Mouse (Mus musculus) adrenal gland, postnatal 25 days (tissue): Measurements from ENCODE around the gene Ahcyl2. TPM values are rescaled to one million over a fixed set of nuclear protein-coding genes. Genes with fewer than 3 reads are reported as not detected.

Experiments
- DNase-seq: peaks from one replicate; pipeline ENCODE4 v3.0.0; 2021; ENCODE audit warnings: mixed read lengths
- total RNA-seq: library from RNA; stranded (reverse); gene quantifications from 2 replicates; pipeline ENCODE4 v1.2.3, GENCODE M21; 2021

The Ahcyl2 gene
- total RNA-seq, 1 experiment from 2014 or later: 137 TPM

DNA sequence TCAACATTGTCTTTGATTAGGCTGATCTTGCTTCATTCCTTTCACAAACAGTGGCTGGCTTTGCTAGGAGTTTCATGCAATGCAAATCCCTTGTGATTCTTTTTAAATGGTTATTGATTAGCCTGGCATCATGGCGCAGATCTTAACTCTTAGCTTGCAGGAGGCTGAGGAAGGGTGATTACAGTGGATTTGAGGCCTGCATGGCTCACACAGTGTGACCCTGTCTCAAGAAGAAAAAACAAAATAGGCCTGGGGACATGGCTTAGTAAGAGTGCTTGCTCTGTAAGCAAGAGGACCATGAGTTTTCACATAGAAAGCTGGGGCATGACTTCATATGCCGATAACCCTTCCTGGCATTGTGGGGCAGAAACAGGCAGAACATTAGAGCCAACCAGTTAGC, 47.8 kb downstream of the Ahcyl2 start:
- DNase-seq: no peak

DNA sequence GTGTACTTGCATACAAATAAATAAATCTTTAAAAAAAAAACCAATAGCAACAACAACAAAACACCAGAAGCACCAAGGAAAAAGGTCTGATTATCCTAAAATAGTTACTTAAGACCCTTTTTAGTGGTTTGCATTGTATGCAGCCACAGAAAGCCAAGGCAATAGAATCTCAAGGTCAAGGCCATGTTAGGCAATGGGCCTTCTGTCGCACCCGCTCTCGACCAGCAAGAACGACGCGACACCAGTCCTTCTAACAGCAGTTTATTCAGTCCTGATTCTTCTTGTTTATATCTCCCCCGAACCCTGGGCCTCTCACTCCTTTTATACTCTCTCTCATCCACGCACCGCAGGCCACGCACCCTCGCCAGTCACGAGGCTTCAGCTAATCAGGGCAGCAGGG, 48.6 kb downstream of the Ahcyl2 start:
- DNase-seq: peak; percentile 21

DNA sequence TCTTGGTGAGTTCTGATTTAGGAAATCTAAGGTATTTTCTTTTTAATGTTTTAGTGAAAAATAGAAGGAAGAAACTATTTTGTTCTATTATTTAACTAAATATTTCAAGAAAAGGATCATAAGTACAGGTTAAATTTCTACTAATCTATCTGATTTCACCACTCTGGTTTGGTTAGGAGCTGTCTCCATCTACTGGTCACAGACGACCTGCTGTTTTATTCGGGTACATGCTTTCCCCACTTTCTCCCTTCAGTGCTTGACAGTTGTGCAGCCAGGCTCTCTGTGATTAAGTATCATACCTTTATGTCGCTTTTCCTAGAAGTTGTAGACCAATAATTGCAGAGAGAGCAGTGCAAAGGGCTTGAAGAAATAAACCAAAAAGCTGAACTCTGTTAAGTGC, 51.5 kb downstream of the Ahcyl2 start:
- no peak for DNase-seq

DNA sequence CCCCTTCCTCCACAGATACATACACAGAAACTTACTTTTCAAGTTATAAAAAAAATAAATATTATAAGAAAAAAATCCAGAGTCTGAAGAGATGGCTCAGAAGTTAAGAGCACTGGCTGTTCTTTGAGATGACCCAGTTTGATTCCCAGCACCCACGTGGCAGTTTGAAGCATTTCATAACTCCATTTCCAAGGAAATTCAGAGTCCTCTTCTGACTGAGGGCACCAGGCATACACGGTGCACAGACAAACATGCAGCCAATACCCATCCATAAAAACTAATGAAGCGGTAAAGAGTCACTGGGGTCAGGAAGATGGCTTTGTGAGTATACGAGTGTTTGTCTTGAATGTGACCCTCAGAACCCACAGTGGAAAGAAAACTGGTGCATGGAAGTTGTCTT, 52.5 kb downstream of the Ahcyl2 start:
- no peak for DNase-seq

DNA sequence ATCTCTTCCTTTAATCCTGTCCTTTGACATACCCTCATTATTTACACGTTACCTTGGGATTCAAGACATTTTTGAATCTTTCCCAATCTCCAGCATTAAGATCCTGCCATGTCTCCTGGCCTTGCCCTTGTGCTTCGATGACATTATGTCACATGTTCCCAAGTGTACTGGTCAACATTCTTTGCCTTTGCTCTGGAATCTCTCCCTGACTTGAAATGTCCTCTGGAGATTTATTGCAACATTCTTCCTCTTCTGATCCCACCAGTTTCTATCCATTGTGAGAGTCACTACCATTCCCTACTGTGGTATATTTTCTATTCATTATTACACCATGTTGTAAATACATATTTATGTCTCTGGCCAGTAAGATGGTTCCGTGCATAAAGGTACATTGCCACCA, 53.1 kb downstream of the Ahcyl2 start:
- no peak for DNase-seq

DNA sequence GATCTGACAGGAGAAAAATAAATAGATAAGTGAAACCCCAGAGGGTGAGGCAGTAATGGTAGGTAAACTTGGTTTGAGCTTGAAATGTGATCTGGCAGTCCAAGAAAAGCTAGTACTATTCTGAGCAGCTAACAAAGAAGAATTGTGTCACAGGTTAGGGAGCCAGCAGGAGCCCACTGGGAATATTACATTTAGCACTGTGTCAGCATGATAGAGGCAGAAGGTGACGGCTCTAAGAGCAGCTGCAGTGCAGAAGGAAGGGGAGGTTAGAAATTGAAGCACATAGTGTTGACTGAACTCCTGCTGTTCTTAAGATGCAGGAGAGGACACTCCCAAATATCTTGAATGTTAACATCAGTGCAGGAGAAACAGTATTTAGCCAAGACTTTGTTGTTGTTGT, 54.0 kb downstream of the Ahcyl2 start:
- no peak for DNase-seq

DNA sequence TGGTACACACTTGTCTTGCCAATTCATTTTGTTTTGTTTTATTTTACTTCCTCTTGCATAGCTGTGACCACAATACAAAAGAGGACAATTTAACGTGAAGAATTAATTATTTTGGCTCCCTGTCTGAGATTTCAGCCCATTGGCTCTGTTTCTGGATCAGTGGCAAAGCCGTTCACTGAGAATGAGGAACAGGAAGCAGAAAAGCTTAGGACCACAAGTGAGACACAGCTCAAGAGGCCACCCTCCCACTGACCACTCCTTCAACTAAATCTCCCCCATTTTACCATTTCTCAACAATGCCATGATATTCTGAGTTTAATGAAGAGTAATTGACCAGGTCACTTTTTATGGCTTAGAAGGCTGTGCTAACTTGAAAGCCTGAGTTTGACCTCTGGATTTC, 57.5 kb downstream of the Ahcyl2 start:
- DNase-seq: no peak

DNA sequence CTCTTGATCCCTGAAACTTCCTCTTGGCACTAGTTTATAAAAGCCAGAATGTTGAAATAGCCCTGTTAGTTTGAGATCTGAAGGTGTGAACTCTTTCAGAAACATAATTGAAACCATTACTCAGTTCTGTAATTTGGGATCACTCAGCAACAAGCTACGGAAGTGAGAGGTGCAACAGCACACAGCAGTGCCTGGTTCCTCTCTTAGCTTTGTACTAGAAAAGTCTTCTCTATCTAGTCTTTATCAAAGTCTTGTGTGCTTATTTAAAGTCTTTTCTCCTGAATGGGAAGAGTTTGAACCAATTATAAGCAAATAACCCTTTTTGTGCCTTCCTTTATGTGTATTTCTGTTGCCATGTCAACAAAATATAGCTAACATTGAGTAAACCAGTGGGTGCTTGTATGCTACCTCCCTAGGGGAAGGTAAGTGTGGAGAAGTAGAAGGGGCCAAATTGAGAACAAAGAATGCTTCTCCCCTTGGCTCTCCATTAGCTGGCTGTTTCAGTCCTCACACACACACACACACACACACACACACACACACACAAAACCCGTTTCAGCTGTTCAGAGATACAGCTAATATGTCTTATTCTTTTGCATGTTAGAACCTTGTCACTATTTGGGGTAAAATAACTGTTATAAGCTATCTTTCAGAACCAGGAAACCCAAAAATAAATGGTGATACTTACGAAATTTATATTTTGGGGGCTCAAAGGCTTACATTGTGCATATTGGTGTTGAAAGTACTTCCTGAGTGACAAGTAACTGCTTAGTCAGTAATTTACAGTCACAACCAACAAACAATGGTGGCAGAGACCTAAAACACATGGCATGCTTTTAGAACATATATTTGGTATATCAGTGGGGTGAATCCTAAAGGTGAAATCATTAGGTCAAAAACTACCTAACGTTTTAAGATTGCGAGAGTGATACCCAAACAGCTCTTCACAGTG, 59.8 kb downstream of the Ahcyl2 start:
- DNase-seq: no peak

DNA sequence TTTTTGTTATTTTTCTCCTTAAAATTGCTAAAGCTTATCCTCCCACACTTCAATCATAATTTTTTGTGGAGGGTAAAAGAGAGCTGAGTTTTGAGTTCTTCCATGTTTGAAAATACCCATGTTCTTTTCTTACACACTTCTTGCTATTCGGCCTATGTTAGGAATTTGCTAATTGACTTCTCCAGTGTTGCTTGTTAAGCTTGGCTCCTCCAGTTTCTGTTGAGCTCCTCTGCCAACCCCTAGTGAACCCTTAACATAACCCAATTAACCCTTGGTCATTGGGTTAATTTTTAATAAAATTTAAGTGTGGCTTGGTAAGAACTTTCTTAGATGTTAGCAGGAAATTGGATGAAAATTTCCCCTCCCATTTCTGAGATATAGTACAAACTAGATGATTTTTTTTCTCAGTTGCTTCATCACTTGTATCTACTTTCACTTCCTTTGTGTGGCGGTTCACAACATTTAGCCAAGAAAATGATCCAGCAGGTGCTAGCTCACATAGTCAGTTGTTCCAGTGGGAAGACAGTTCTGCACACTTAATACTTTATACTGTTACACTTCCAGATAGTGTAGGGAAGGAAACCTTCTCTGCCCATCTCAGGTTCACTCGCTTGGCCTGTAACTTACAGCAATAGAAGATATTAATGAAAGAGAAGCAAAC, 60.9 kb downstream of the Ahcyl2 start:
- DNase-seq: no peak

DNA sequence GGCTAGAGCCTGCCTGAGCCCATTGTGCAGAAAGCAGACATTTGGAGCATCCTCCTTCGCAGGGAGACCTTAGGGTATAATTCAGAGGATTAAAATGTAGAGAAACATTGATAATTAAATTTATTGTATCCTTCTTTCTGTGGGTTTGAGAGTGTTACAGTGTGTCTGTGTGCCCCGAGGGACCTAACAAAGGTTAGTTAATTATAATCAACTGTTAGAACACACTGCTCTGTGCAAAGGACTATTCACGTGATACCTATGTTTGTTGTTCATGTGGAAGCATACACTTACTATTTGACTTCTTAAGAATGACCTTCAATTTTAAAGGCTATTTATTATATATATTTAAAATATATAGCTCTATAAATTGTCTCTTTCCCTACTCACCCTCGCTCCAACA, 64.5 kb downstream of the Ahcyl2 start:
- no peak for DNase-seq

DNA sequence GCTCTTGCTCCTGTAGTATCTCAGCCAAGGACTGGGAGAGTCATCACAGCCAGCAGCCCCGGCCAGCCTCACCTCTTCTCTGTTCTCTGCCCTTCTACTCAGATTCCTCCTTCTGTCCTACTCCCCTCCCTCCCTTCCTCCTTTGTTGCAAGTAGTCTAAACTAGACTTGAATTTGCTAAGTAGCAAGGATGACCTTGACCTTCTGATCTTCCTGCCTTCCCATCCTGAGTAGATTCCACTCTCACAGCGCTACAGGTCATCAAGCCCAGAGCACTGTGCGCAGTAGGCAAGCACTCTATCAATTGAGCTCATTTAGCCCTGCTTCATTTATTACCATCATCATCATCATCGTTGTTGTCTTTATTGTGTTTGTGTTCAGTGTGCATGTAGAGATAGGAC, 65.3 kb downstream of the Ahcyl2 start:
- peak; percentile 18 for DNase-seq

DNA sequence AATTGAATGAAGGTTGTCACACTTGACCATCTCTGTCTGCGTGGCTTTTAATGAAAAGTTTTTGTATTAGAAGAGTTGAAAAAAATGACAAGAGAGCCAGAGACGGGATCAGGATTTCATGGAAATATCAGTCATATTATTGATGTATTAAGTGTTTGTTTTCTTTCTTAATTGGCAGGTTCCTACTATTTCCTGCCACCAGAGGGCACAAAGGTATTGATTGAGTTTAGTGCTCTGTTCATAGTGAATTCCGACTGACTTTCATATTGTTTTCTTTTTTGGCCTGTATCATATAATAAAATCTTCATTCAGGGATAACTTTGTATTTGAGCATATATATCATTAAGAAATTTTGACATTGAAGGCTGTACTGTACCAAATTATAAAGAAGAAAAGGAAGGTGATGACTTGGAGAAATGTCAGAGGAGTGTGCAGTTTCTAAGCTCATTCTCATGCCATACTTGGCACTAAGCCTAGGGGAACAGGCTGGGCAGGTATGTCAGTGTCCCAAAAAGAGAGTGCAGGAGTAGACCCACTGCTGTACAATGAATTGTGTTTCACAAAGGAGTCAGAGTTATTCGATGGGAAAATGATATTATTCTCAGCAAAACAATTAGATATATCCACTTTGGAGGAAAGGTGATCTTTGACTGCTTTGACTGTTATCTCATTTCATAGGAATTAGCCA, 65.9 kb downstream of the Ahcyl2 start:
- DNase-seq: no peak

DNA sequence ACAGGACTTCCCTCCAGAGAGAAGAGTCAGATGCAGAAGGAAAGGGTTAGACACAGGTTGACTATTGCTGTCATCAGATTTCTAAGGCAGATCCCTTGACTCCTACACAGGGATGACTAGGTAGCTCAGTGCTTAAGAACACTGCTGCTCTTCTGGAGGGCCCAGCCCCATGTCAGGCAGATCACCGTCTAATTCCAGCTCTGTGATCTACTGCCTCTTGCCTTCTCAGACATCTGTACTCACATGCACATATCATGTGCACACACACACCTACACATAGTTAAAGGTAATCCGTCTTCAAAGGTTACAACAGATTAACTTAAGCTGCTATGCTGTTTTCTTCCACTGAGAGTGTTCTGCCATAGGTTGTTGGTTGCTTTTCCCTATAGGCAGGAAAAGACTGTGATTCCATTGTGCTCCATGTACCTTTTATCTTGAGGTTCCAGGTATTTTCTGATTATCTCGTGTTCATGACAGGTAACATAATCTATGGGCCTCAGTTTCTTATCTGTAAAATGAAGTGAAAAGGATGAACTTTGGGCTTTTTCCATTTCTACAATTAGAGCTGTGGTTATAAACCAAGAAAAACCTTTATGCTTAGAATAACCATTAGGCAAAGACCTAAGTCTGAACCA, 67.8 kb downstream of the Ahcyl2 start:
- DNase-seq: no peak

DNA sequence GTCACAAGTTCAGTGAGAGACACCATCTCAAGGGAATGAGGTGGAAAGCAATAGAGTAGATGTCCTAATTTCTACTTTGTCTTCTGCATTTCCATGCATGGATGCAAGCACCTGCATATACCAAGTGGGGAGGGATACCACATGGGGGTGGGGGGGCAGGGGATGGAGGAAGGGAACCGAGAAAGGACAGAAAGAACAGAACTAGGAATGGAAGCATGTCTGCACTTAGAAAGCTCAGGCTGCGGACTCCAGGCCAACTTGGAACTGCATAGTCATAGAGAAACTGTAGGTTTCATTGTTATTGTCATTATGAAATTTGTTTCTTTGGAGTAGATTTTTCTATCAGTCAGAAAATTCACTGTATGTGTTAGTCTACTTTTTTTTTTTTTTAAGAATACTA, 69.8 kb downstream of the Ahcyl2 start:
- DNase-seq: no peak

DNA sequence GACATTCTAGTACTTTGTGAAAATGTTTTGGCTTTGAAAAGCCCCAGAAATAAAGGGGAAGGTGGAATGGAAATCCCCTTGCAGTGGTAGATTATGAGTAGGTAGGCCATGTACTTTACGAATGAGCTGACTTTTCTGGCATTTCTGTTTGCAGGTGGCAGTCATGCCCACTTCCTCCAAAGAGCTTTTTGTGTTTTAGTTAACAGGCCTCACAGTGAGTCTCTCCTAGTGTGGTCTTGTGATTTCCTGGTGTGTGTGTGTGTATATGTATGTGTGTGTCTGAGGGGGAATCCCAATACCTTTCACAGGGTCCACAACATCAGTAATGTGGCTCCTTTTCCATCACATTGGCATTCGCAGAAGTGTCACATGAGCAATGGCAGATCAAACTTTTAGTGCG, 70.7 kb downstream of the Ahcyl2 start:
- no peak for DNase-seq

DNA sequence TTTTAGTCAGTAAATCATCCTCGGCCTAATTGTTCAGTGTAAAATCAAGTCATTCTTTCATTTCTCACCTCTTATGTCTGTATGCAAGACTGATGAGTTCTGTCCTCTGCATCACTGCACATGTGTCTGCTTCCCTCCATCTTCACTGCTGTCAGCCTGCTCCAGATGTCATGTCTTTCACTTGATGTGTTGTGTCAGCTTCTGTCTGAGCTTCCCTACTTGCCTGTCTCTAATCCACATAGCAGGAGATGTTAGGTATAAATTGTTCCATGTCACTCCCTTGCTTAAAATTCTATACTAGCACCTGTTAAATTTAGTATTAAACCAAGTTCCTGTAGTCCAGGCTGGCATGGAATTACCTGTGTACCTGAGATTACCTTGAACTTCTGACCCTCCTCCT, 72.2 kb downstream of the Ahcyl2 start:
- no peak for DNase-seq

DNA sequence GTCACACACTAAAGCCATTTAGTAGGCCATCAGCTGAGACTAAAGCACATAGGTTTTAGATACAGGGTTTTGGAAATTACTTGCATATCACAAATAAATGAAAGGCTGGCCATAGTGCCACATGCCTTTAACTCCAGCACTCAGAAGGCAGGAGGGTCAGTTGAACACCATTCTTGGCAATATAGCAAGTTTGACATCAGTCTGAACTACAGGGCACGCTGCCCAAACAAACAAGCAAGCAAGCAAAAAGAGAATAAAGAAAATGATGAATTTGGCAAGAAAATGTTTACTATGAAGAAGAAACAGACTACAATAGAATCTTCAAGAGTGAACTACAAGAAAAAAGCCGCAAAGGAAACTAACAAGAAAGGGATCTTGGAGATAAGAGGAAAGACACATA, 73.7 kb downstream of the Ahcyl2 start:
- DNase-seq: no peak

DNA sequence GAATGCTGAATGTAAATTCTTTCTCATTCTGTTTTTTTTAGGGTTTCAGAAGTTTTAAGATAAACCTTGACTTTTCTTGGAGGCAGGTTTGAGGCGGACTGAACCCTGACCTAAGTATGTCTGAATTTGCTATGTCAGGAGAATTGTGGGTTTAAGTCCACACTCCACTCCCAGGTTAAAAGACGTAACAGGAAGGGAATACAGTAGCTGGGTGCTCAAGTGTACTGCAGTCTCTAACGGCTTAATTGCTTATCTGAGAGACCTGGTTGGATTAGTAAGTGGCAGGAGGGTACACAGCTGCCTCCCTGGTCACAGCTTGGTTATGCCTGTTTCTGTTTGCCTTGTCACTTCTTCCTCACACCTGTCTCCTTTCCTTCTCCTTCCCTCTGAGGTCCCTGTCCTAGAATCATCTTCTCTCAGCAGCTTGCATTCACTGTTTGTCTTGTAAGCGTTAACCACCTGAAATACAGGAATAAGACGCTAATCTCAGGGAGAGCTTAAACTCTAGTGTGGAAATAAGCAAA, 79.9 kb downstream of the Ahcyl2 start:
- DNase-seq: no peak

DNA sequence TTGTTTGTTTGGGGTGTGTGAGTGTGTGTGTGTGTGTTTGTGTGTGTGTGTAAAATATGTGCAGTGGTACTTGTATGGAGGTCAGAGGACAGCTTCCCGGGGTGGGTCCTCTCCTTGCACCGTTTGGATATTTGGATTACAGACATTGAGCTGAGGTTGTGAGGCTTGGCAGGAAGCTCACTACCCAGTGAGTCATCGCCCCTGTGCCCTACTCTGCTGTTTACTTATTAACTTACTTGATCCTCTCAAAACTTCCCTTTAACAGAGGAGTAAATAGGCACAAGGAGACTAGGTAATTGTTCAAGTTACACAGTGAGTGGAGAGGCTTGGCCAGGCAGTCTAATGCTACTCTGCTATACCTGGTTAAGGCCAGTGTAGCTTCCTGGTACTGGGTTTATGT, 81.0 kb downstream of the Ahcyl2 start:
- peak; percentile 26 for DNase-seq

DNA sequence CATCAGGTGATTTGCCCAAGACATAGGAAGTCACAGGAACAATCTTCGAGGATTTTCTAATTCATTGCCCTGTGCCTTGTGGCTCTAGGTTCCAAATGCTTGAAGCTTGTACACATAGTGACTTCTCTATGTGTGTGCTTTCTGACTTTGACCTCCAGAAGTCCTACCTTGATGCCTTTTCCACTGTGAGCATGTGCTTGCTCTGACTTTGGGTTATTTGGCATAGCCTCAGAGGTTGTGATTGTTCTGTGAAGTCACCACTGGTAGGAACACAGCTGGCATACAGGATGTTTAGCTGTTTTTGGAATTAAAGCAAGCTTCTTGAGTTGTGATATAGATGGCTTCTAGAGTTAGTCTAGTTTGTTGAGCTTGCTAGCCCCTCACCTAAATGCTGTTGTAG, 82.3 kb downstream of the Ahcyl2 start:
- DNase-seq: no peak

DNA sequence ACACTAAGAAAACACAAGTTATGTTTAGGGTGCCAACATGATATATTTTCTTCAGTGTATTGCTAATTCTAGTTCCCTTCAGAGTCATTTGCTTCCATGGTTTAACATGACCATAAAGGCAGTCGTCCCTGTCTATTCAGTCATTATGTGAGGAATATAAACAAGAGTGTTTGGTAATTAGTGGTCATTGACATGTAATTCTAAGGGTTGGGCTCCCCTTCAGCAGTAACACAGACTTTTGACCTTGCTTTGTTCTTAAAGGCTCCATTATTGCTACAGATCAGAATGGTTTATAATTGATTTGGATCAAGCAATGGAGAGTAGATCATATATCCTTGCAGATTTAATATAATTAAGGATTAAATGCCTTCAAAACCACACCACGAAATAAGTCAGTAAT, 82.9 kb downstream of the Ahcyl2 start:
- no peak for DNase-seq

DNA sequence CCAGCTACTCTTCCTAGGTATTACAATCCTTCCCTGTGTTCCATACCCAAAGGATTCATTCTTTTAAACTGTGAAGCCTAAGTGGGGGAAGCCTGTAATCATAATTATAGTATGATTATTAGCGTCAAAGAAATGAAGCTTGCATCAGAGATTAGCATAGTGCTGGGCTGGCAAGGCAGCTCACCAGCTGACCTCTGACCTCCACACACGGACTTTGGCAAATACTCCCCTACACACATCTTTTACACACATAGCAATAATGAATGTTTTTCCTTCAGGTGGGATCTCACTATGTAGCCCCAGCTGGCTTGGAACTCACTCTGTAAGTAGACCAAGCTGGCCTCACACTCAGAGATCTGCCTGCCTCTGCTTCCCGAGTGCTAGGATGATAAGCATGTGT, 84.1 kb downstream of the Ahcyl2 start:
- no peak for DNase-seq
